Mouse (Mus musculus): ENCODE measurements around the gene Rnf216. TPM values are rescaled to one million over a fixed set of nuclear protein-coding genes. Genes with fewer than 3 reads are reported as not detected.

Gene Rnf216
- polyA plus RNA-seq, 1 experiment from 2014 or later = 36.5 TPM

DNA sequence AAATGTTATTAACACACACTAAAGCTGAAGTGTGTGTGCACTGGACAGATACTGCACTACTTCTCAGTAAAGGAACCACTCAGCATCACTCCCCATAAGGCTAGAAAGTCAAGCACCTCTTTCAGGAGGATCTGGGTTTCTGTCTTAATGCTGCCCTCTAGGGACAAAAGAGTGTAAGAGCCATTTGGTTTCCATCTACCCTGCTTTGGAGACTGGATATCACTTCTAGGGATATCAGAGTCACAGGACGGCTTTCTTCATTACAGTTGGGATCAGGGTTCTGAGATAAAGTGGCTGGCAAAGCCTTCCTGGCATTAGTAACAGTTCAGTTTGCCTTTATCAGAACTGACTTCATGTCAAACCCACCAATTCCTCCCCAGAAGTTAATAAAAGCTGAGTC is 75.6 kb downstream of the Rnf216 start:
- Histone ChIP-seq H3K4me3 (replicated peaks; ENCODE audit: low read length) (no peak overlapping the region), H3K27ac (ENCODE audit: low read length) (no peak overlapping the region), H3K36me3 (ENCODE audit: control insufficient read depth, insufficient read depth) (no peaks in the 10 kb centered on the region), H3K27me3 (replicated peaks; ENCODE audit: control insufficient read depth, insufficient read depth, low read length) (no peaks in the 10 kb centered on the region), H3K9ac (replicated peaks; ENCODE audit: low read depth, low read length) (no peak overlapping the region), H3K4me2 (ENCODE audit: low read length) (no peak overlapping the region), H3K9me3 (ENCODE audit: control insufficient read depth, low read length) (no peaks in the 10 kb centered on the region), H3K4me1 (replicated peaks; ENCODE audit: control insufficient read depth, insufficient read depth, low read length) (no peaks in the 10 kb centered on the region)
- no peak for ATAC-seq
- WGBS = 14% methylated on average over 1 of the region's 1 CpGs

GRCm38 (mm10) chr5:143036052-143036451 is 76.7 kb downstream of the Rnf216 start:
- Histone ChIP-seq H3K27me3 (replicated peaks; ENCODE audit: control insufficient read depth, insufficient read depth, low read length) (no peaks in the 10 kb centered on the region), H3K9ac (replicated peaks; ENCODE audit: low read depth, low read length) (no peak overlapping the region), H3K4me1 (replicated peaks; ENCODE audit: control insufficient read depth, insufficient read depth, low read length) (no peaks in the 10 kb centered on the region), H3K36me3 (ENCODE audit: control insufficient read depth, insufficient read depth) (no peaks in the 10 kb centered on the region), H3K9me3 (ENCODE audit: control insufficient read depth, low read length) (no peaks in the 10 kb centered on the region), H3K4me3 (replicated peaks; ENCODE audit: low read length) (no peak overlapping the region), H3K4me2 (ENCODE audit: low read length) (no peak overlapping the region), H3K27ac (ENCODE audit: low read length) (no peak overlapping the region)
- 92% methylated on average over 1 of the region's 1 CpGs for WGBS
- no peak for ATAC-seq

DNA sequence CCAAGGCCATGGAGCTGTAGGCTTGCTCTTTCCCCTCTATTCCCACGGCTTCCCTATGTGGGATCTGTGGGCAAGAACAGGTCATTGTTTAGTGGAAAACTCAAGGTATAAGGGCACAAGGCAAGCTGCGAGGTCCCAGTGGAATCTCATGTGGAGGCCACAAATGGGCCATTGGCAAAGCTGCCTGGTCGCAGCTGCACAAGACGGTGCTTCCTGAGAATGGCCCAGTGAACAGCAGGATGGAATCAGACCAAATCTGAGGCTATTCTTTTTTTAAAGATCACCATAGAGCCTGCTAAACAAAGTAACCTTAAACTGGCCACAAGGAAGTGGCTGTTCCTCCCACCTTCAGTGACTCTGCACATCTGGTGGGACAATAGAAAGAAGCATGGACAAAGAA is 77.5 kb downstream of the Rnf216 start:
- Histone ChIP-seq H3K9ac (replicated peaks; ENCODE audit: low read depth, low read length) (no peak overlapping the region), H3K9me3 (ENCODE audit: control insufficient read depth, low read length) (no peaks in the 10 kb centered on the region), H3K27ac (ENCODE audit: low read length) (no peak overlapping the region), H3K27me3 (replicated peaks; ENCODE audit: control insufficient read depth, insufficient read depth, low read length) (no peaks in the 10 kb centered on the region), H3K36me3 (ENCODE audit: control insufficient read depth, insufficient read depth) (no peaks in the 10 kb centered on the region), H3K4me2 (ENCODE audit: low read length) (no peak overlapping the region), H3K4me1 (replicated peaks; ENCODE audit: control insufficient read depth, insufficient read depth, low read length) (no peaks in the 10 kb centered on the region), H3K4me3 (replicated peaks; ENCODE audit: low read length) (no peak overlapping the region)
- WGBS = 88% methylated on average over 4 of the region's 4 CpGs
- no peak for ATAC-seq

GRCm38 (mm10) chr5:143034108-143034507 is 78.7 kb downstream of the Rnf216 start:
- Histone ChIP-seq H3K4me1 (replicated peaks; ENCODE audit: control insufficient read depth, insufficient read depth, low read length) (no peaks in the 10 kb centered on the region), H3K4me3 (replicated peaks; ENCODE audit: low read length) (no peak overlapping the region), H3K9me3 (ENCODE audit: control insufficient read depth, low read length) (no peaks in the 10 kb centered on the region), H3K27ac (ENCODE audit: low read length) (no peak overlapping the region), H3K27me3 (replicated peaks; ENCODE audit: control insufficient read depth, insufficient read depth, low read length) (no peaks in the 10 kb centered on the region), H3K4me2 (ENCODE audit: low read length) (no peak overlapping the region), H3K36me3 (ENCODE audit: control insufficient read depth, insufficient read depth) (no peaks in the 10 kb centered on the region), H3K9ac (replicated peaks; ENCODE audit: low read depth, low read length) (no peak overlapping the region)
- no peak for ATAC-seq
- WGBS = 80% methylated on average over 3 of the region's 3 CpGs

- WGBS = 79% methylated on average over 3 of the region's 3 CpGs
- Histone ChIP-seq H3K9ac (replicated peaks; ENCODE audit: low read depth, low read length) (no peak overlapping the region), H3K27me3 (replicated peaks; ENCODE audit: control insufficient read depth, insufficient read depth, low read length) (no peaks in the 10 kb centered on the region), H3K4me1 (replicated peaks; ENCODE audit: control insufficient read depth, insufficient read depth, low read length) (no peaks in the 10 kb centered on the region), H3K27ac (ENCODE audit: low read length) (no peak overlapping the region), H3K4me3 (replicated peaks; ENCODE audit: low read length) (no peak overlapping the region), H3K4me2 (ENCODE audit: low read length) (no peak overlapping the region), H3K36me3 (ENCODE audit: control insufficient read depth, insufficient read depth) (no peaks in the 10 kb centered on the region), H3K9me3 (ENCODE audit: control insufficient read depth, low read length) (no peaks in the 10 kb centered on the region)
- no peak for ATAC-seq
Observed at GRCm38 (mm10) chr5:143033277-143033676, 79.5 kb downstream of the Rnf216 start.

DNA sequence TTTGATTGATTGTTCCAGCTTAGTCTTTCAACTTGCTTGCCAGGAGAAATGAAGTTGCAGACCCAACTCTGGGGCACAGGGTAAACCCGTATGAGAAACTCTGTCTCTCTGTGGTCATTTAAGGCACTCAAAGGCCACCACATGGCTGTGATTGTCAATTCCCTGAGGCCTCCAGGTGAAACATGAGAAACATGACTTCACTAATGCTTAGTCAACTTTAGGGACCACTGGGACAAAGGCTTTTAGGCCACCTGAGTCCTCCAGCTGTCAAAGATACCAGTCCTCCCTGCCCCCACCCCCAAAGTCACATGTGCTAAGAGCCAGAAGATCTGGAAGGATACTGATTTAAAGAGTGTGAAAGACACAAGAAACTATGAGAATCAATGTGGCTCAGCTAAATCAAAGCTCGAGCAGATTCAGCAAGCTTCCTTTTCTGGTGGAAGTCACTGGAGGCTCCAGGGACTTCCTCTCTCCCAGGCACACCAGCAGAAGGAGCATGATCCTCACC is 80.1 kb downstream of the Rnf216 start:
- Histone ChIP-seq H3K4me2 (ENCODE audit: low read length) (no peak overlapping the region), H3K27ac (ENCODE audit: low read length) (no peak overlapping the region), H3K9me3 (ENCODE audit: control insufficient read depth, low read length) (no peaks in the 10 kb centered on the region), H3K4me1 (replicated peaks; ENCODE audit: control insufficient read depth, insufficient read depth, low read length) (no peaks in the 10 kb centered on the region), H3K9ac (replicated peaks; ENCODE audit: low read depth, low read length) (no peak overlapping the region), H3K4me3 (replicated peaks; ENCODE audit: low read length) (no peak overlapping the region), H3K36me3 (ENCODE audit: control insufficient read depth, insufficient read depth) (no peaks in the 10 kb centered on the region), H3K27me3 (replicated peaks; ENCODE audit: control insufficient read depth, insufficient read depth, low read length) (no peaks in the 10 kb centered on the region)
- 38% methylated on average over 2 of the region's 2 CpGs for WGBS
- no peak for ATAC-seq

DNA sequence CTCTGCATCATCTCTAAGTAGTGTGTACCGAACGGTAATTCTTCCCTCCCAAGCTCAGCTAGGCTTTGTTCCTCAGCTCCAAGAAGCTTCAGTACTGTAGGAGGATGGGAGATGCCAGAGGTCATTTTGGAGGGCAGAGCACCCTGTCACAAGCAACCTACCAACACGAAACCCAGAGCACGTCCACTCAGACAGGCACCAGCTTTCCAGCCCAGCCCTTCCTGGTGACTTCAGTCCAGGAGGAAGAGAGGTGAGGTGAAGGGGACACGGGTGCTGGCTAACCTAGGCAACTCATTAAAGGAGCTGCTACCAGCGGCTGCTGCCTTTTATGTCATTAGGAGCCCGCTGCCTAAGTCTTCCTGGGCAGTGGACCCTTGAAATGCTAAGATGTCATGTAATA is 81.1 kb downstream of the Rnf216 start:
- no peak overlapping the region for H3K4me3 ChIP-seq (replicated peaks; ENCODE audit: low read length)
- H3K9ac ChIP-seq (replicated peaks; ENCODE audit: low read depth, low read length) = no peak overlapping the region
- no peak overlapping the region for H3K4me2 ChIP-seq (ENCODE audit: low read length)
- 40% methylated on average over 7 of the region's 7 CpGs for WGBS
- ATAC-seq = no peak
- H3K36me3 ChIP-seq (ENCODE audit: control insufficient read depth, insufficient read depth) = peaks cover 5% of the 10 kb centered on the region; the same call in 1 of the 2 replicates
- H3K4me1 ChIP-seq (replicated peaks; ENCODE audit: control insufficient read depth, insufficient read depth, low read length) = no peaks in the 10 kb centered on the region
- H3K27ac ChIP-seq (ENCODE audit: low read length) = no peak overlapping the region
- no peaks in the 10 kb centered on the region for H3K27me3 ChIP-seq (replicated peaks; ENCODE audit: control insufficient read depth, insufficient read depth, low read length)
- H3K9me3 ChIP-seq (ENCODE audit: control insufficient read depth, low read length) = no peaks in the 10 kb centered on the region

GRCm38 (mm10) chr5:143031193-143031592 is 81.6 kb downstream of the Rnf216 start:
- H3K27me3 ChIP-seq (replicated peaks; ENCODE audit: control insufficient read depth, insufficient read depth, low read length) = no peaks in the 10 kb centered on the region
- H3K9ac ChIP-seq (replicated peaks; ENCODE audit: low read depth, low read length) = no peak overlapping the region
- 39% methylated on average over 4 of the region's 4 CpGs for WGBS
- H3K4me2 ChIP-seq (ENCODE audit: low read length) = no peak overlapping the region
- H3K27ac ChIP-seq (ENCODE audit: low read length) = no peak overlapping the region
- no peak for ATAC-seq
- H3K4me1 ChIP-seq (replicated peaks; ENCODE audit: control insufficient read depth, insufficient read depth, low read length) = no peaks in the 10 kb centered on the region
- H3K9me3 ChIP-seq (ENCODE audit: control insufficient read depth, low read length) = no peaks in the 10 kb centered on the region
- H3K4me3 ChIP-seq (replicated peaks; ENCODE audit: low read length) = no peak overlapping the region
- peaks cover 5% of the 10 kb centered on the region; the same call in 1 of the 2 replicates for H3K36me3 ChIP-seq (ENCODE audit: control insufficient read depth, insufficient read depth)

DNA sequence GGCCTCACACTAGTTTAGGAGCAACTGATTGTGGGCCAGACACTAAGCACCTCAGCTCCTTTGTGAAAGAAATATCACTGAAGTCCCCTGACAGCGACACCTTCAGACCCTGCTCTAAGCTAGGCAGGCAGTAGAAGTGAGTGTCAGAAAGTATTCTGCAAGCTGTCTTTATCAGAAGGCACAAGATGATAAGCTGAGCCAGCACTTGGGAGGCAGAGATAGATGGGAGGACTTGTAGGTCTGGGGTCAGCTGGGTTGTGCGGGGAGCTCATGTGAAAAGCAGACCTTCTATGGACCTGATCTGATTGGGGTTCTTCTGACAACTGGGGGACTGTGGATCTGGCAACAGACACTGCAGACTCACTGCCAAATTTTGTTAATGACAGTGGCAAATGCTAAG is 88.9 kb downstream of the Rnf216 start:
- no peak for ATAC-seq
- WGBS = 94% methylated on average over 2 of the region's 2 CpGs

DNA sequence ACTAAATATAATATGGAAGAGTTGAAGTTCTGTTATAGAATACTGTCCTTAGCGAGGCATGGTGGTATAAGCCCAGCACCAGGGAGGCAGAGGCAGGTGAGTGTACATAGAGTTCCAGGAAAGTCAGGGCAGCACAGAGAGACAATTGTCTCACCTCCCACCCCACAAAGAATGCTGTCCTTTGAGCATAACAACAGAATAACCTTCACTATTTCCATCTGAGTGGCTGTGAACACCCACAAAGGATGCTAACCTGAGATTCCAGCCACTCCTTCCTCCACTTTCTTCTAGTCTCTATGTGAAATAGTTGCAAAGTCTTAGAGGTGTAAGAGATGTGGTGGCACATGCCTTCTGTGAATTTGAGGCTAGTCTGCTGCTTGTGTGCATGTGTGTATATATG is 89.8 kb downstream of the Rnf216 start:
- Histone ChIP-seq H3K27me3 (replicated peaks; ENCODE audit: control insufficient read depth, insufficient read depth, low read length) (no peaks in the 10 kb centered on the region), H3K36me3 (ENCODE audit: control insufficient read depth, insufficient read depth) (peaks cover 5% of the 10 kb centered on the region; the same call in 1 of the 2 replicates), H3K27ac (ENCODE audit: low read length) (no peak overlapping the region), H3K4me3 (replicated peaks; ENCODE audit: low read length) (no peak overlapping the region), H3K4me2 (ENCODE audit: low read length) (no peak overlapping the region), H3K9me3 (ENCODE audit: control insufficient read depth, low read length) (no peaks in the 10 kb centered on the region), H3K4me1 (replicated peaks; ENCODE audit: control insufficient read depth, insufficient read depth, low read length) (no peaks in the 10 kb centered on the region), H3K9ac (replicated peaks; ENCODE audit: low read depth, low read length) (no peak overlapping the region)
- ATAC-seq = no peak
- WGBS = 92% methylated on average over 1 of the region's 1 CpGs

More for the DNA sequence above, 88.9 kb downstream of the Rnf216 start:
- H3K4me1 ChIP-seq (replicated peaks; ENCODE audit: control insufficient read depth, insufficient read depth, low read length) = no peaks in the 10 kb centered on the region
- no peak overlapping the region for H3K4me2 ChIP-seq (ENCODE audit: low read length)
- no peak overlapping the region for H3K9ac ChIP-seq (replicated peaks; ENCODE audit: low read depth, low read length)
- no peak overlapping the region for H3K27ac ChIP-seq (ENCODE audit: low read length)
- no peaks in the 10 kb centered on the region for H3K9me3 ChIP-seq (ENCODE audit: control insufficient read depth, low read length)
- no peaks in the 10 kb centered on the region for H3K27me3 ChIP-seq (replicated peaks; ENCODE audit: control insufficient read depth, insufficient read depth, low read length)
- H3K4me3 ChIP-seq (replicated peaks; ENCODE audit: low read length) = no peak overlapping the region
- H3K36me3 ChIP-seq (ENCODE audit: control insufficient read depth, insufficient read depth) = peaks cover 5% of the 10 kb centered on the region; the same call in 1 of the 2 replicates
